Mouse (Mus musculus): ENCODE results near the gene Opa3.

The Opa3 gene

DNA sequence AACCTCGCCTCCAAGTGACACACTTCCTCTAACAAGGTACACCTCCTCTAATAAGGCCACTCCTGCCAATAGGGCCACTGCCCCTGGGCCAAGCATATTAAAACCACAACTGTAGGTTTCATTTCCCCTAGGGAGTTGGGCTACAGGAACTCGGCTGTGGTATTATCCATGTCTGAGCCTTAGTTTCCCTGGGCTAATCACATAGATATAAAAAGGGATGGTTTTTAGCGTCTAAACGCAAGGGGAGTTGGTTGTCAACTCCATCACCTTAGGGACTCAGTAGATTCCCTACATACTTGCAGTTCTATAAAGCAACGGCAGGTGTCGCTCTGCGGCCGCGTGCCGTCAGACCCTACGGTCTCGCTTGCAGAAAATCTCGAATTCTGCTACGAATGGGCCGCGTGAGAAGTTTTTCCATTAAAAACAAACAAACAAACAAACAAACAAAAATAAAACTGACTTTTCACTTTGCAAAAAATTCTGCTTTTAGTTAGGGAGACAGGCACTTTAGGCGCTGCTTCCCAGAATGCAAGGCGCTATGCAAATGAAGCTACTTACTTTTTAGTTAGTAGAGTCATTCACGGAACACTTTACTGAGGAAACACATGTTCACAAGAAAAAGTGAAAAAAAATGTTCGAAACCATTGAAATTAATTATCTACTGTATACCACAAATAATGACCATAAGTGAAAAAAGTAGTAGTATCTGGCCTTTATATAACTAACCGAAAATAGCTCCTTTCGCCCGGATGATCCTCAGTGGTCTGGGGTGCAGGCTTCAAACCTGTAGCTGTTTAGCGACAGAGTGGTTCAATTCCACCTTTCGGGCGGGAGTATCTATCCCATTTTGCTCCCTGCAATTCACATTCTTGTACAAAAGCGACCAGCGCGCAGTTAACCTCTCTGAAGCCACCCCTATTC, 72.6 kb downstream of the Opa3 start:
- POLR2A ChIA-PET = interaction anchor here in 3 of 4 experiments (0.6 to 2.6 kb wide), 30 partner anchors 9 to 282 kb away, joined by 3 to 14 read pairs (median 4); partner anchors contain the start of genes Ercc1 (in 3 of the 3), Fosb (in 3 of the 3), Cd3eap (in 1 of the 3) and Fbxo46 (in 1 of the 3)
- CTCF ChIA-PET = interaction anchor here (0.6 to 3.9 kb wide), 66 partner anchors 9 to 502 kb away, joined by 3 to 43 read pairs (median 4); partner anchors contain the start of genes Fosb (in 4 of the 4), Cd3eap (in 1 of the 4), Eml2 (in 1 of the 4) and Ercc1 (in 1 of the 4)

DNA sequence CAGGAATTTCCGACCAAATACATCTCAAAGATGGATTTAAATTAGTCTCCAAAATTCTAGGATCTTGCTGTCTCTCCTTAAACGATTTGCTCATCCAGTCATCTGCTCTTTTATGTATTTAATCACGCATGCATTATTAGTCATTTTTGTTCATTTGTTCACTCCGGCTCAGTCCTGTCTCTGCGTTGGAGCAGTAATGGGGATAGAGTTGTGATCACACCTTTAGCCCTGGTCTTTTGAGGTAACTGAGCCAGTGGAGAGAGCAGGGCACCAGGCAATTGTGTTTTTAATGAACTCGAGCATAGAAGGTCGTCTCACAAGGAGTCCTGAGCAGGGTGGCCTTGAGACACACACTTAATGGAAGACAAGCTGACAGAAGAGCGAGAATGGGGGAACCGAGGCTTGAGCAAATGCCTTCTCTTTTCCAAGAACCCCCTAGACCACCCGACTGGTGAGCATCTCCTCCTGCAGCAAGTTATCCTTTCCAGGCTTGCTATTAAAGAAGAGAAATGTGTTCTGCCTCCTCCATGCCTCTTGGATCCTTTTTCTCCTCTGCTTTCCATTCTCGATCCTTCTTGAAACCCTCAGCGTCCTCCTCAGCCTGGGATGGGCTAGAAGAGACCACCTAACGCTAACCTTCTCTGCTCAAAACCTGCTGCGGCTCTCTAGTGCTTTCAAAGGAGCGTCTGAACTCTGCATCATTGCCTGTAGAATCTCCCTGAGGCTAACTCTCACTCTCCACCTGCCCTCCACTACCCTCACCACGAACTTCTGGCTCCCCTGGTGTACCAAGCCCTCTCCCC, 73.5 kb downstream of the Opa3 start:
- ChIA-PET CTCF (interaction anchor here (0.6 to 3.9 kb wide), 62 partner anchors 8 to 398 kb away, joined by 3 to 43 read pairs (median 4); partner anchors contain the start of genes Fosb (in 4 of the 4), Cd3eap (in 1 of the 4), Eml2 (in 1 of the 4) and Ercc1 (in 1 of the 4)), POLR2A (interaction anchor here (0.6 to 2.6 kb wide), 29 partner anchors 8 to 283 kb away, joined by 3 to 14 read pairs (median 4); partner anchors contain the start of genes Ercc1 (in 3 of the 4), Fosb (in 3 of the 4), Cd3eap (in 1 of the 4) and Fbxo46 (in 1 of the 4))

DNA sequence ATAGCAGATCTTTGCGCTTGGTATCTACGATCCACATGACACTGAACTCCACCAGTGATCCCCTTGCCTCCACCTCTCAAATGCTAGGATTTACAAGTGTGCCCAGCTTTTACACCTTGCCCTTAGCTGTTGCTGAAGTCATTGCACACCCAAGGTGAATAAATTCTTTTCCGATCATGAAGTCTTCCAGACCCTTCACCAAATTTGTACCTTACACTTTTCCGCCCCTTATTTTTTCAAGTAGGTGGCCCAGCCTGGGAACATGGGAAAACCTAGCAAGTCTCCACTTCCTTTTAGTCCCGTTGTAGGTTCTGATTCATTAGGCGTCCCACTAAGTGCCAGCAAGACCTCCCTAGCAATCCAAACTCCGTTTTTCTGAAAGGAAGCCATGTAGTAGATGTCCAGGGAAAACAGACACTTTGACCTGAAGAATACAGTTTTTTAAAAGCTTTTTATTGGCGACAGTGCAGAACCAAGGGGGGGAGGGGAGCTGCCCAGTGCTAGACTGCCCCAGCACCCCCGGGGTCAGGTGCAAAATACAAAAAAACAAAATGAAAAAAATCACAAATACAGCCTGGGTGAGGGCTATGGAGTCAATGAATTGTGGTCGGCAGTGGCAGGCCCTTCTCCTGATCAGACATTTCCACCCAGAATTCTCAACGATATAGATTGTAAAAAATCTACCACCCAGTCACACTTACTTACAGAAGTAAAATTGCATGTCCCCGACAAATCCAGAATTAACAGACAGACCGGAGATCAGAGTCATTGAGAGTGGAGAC, 74.3 kb downstream of the Opa3 start:
- ChIA-PET POLR2A (interaction anchor here (0.6 to 2.6 kb wide), 7 partner anchors 8 to 211 kb away, joined by 3 to 14 read pairs (median 4); partner anchors contain the start of genes Fbxo46 (in 1 of the 4) and Fosb (in 1 of the 4)), CTCF (interaction anchor here in 2 of 4 experiments (0.7 to 3.9 kb wide), 6 partner anchors 19 to 138 kb away, joined by 3 to 36 read pairs (median 8); partner anchors contain the start of genes Cd3eap (in 1 of the 2), Ercc1 (in 1 of the 2) and Ppp1r13l (in 1 of the 2))

DNA sequence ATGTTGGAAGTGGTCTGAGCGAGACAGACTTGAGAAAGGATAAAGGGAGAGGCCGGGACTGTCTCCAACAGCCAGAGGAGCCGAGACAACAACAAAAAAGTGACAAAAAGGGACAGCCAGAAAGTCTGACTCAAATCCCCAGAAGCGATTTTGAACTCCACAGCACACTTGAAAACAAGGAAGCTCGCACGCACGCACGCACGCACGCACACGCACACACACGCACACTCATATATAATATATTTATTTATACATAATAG, 74.8 kb downstream of the Opa3 start:
- ChIA-PET POLR2A (interaction anchor here in 2 of 4 experiments (0.7 to 1.1 kb wide), 3 partner anchors 21 to 210 kb away, joined by 3 to 4 read pairs (median 3); no protein-coding TSS in a partner anchor), CTCF (interaction anchor here in 2 of 4 experiments (0.6 to 0.8 kb wide), 4 partner anchors 96 to 139 kb away, joined by 3 to 5 read pairs (median 4); no protein-coding TSS in a partner anchor)

- ChIA-PET CTCF (interaction anchor here in 1 of 4 experiments (0.6 to 1.0 kb wide), 2 partner anchors 9 to 96 kb away, joined by 3 to 5 read pairs; no protein-coding TSS in a partner anchor), POLR2A (interaction anchor here in 2 of 4 experiments (0.9 to 1.7 kb wide), 3 partner anchors 17 to 75 kb away, joined by 3 to 6 read pairs (median 4); no protein-coding TSS in a partner anchor)
Observed at GRCm38 (mm10) chr7:19303770-19304169, 75.6 kb downstream of the Opa3 start.

DNA sequence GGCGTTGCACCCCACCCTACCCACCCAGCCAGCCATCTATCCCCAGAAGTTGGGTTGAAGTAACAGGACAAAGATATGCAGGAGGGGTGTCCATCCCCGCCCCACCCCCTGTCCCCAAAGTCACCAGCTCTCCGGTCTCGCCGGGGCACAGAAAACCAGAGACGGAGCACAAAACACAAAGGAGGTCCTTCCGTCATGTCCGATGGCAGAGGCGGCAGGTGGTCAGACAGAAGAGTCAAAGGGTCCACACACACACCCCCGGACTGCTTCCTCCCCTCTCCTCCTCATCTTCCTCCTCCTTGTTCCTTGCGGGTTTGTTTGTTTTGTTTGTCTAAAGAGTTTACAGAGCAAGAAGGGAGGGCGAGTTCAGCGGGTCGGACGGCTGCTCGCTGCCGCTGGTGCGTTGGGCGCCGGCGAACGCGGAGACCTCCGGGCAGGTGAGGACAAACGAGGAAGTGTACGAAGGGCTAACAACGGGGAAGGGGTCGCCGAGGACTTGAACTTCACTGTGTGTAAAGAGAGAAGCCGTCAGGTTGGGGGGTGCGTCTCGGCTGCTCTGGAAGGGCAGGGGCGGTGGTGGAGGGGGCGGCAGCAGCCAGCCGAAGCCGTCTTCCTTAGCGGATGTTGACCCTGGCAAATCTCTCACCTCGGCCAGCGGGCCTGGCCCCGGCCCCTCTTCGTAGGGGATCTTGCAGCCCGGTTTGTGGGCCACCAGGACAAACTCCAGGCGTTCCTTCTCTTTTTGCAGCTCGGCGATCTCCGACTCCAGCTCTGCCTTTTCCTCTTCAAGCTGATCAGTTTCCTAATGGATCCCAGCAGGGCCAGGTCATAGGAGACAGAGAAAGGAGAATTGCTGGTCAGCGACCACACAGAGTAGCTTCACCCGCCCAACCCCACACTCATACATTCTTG, 76.6 kb downstream of the Opa3 start:
- ChIA-PET POLR2A (interaction anchor here in 3 of 4 experiments (0.6 to 1.7 kb wide), 12 partner anchors 8 to 241 kb away, joined by 3 to 6 read pairs (median 3); no protein-coding TSS in a partner anchor), CTCF (interaction anchor here in 3 of 4 experiments (0.5 to 1.6 kb wide), 10 partner anchors 9 to 248 kb away, joined by 3 to 7 read pairs (median 4); no protein-coding TSS in a partner anchor)

DNA sequence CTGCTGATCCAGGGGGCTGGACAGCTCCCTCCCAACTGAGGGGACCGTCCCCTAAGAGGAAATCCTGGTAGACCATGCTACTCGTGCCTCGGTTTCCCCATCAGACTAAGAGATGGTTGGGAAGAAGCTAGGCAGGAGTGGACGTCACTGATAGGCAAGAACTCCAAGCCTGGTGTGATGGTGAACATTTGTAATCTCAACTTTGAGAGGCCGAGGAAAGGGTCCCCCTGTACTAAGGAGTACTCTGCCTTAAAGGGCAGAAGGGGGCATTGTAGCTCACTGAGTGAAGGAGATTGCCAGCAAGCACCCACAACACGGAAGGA, 77.2 kb downstream of the Opa3 start:
- POLR2A ChIA-PET = interaction anchor here in 3 of 4 experiments (0.6 to 1.7 kb wide), 10 partner anchors 9 to 96 kb away, joined by 3 to 6 read pairs (median 4); no protein-coding TSS in a partner anchor
- CTCF ChIA-PET = interaction anchor here (0.6 to 1.6 kb wide), 8 partner anchors 9 to 73 kb away, joined by 3 to 7 read pairs (median 3); no protein-coding TSS in a partner anchor
